Mouse (Mus musculus) neural tube, embryonic 12.5 days (tissue): ENCODE data around the gene Mroh7. TPM values are rescaled to one million over a fixed set of nuclear protein-coding genes. Genes with fewer than 3 reads are reported as not detected.
A peak's percentile ranks its signal among the peaks of the same experiment; 100 is the strongest.
"Not testable (repeated sequence)": the region's sequence is repeated elsewhere in the genome, so short reads cannot be mapped to it uniquely, and the experiment has no call there.

Experiments used
- ATAC-seq: fragments of 200-750 bp; cut with Nextera tagmentation; 2 replicates; pipeline ENCODE4 v1.8.0; 2017; ENCODE audit warnings: low read depth, mild to moderate bottlenecking, moderate TSS enrichment, moderate library complexity; ENCODE audit not compliant: low FRiP score
- H3K27ac ChIP-seq: fragments of 300-500 bp; sonication (generic); 2 replicates; pipeline ENCODE4 v1.5.1; 2016
- H3K27me3 ChIP-seq: fragments of 300-500 bp; sonication (generic); replicated peaks from 2 replicates; pipeline ENCODE4 v1.6.1; 2016; ENCODE audit warnings: mild to moderate bottlenecking
- H3K36me3 ChIP-seq: fragments of 300-500 bp; sonication (generic); 2 replicates; pipeline ENCODE4 v1.6.1; 2016; ENCODE audit warnings: mild to moderate bottlenecking
- H3K4me1 ChIP-seq: fragments of 300-500 bp; sonication (generic); 2 replicates; pipeline ENCODE4 v1.6.1; 2016
- H3K4me2 ChIP-seq: fragments of 300-500 bp; sonication (generic); replicated peaks from 2 replicates; pipeline ENCODE4 v1.6.1; 2016; ENCODE audit warnings: mild to moderate bottlenecking
- H3K4me3 ChIP-seq: fragments of 300-500 bp; sonication (generic); 2 replicates; pipeline ENCODE4 v1.5.1; 2016
- H3K9ac ChIP-seq: fragments of 300-500 bp; sonication (generic); 2 replicates; pipeline ENCODE4 v1.6.1; 2016; ENCODE audit warnings: mild to moderate bottlenecking
- H3K9me3 ChIP-seq: fragments of 300-500 bp; sonication (generic); 2 replicates; pipeline ENCODE4 v1.6.1; 2016; ENCODE audit warnings: mild to moderate bottlenecking
- WGBS: fragments of 180-500 bp; shearing (Covaris S2); methylation state at CpG from one replicate; pipeline ENCODE4 v1.1.7; 2016; 5-methylcytosine and 5-hydroxymethylcytosine counted together
- polyA plus RNA-seq: library from polyadenylated mRNA; unstranded; fragments of >200 nt; fragmentation: Nextera tagmentation; extraction: Ambion mirVana; gene quantifications from 2 replicates; pipeline ENCODE4 v1.2.1, GENCODE M21; 2016

Gene Mroh7
- polyA plus RNA-seq, 1 experiment from 2014 or later = 0.27 TPM

DNA sequence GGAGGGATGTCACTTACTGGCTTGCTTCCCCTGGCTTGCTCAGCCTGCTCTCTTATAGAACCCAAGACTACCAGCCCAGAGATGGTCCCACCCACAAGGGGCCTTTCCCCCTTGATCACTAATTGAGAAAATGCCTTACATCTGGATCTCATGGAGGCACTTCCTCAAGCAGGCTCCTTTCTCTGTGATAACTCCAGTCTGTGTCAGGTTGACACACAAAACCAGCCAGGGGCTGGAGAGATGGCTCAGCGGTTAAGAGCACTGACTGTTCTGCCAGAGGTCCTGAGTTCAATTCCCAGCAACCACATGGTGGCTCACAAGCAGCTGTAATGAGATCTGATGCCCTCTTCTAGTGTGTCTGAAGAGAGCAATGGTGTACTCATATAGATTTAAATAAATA is 6.2 kb upstream of the Mroh7 start:
- H3K27ac ChIP-seq, H3K36me3 ChIP-seq: not testable (repeated sequence)
- 91% methylated on average over 1 of the region's 1 CpGs for WGBS

DNA sequence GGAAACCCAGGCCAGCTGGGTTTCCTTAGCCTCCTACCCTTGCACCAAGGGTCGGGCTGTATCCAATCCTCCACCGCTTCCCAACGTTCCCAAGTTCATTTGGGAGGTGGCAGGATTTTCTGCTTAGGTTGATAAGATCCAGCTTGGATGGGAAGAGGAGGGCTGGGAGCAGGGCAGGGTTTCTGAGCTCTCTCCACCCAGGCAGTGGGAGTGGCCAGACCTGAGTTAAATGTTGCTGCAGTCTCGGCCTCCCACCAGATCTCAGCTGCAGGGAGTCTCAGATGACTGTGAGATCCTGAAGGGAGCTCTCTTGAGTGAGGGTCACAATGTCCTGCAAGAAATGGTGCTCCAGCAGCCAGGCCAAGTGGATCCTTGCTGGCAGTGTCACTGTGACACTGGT is 2.9 kb upstream of the Mroh7 start, which contains the start of gene Fam151a:
Gene Fam151a, plus strand, starts transcription at position 254 of the 400 bp plus-strand sequence.
- 69% methylated on average over 4 of the region's 4 CpGs for WGBS

More for the DNA sequence above, 6.2 kb upstream of the Mroh7 start:
- not testable (repeated sequence) for H3K4me1 ChIP-seq, H3K4me2 ChIP-seq, H3K9ac ChIP-seq, ATAC-seq, H3K4me3 ChIP-seq, H3K9me3 ChIP-seq, H3K27me3 ChIP-seq

GRCm38 (mm10) chr4:106720631-106721030 is 10.1 kb downstream of the Mroh7 start:
- no peaks in the 10 kb centered on the region for H3K9me3 ChIP-seq
- no peaks in the 10 kb centered on the region for H3K36me3 ChIP-seq
- H3K4me3 ChIP-seq = no peak overlapping the region
- no peaks in the 10 kb centered on the region for H3K4me1 ChIP-seq
- H3K9ac ChIP-seq = no peak overlapping the region
- WGBS = 91% methylated on average over 4 of the region's 4 CpGs
- no peak overlapping the region for H3K4me2 ChIP-seq
- H3K27me3 ChIP-seq = no peaks in the 10 kb centered on the region
- no peak for ATAC-seq
- no peak overlapping the region for H3K27ac ChIP-seq

More for the DNA sequence above, 2.9 kb upstream of the Mroh7 start, which contains the start of gene Fam151a:
- no peaks in the 10 kb centered on the region for H3K9me3 ChIP-seq
- no peak within 1 kb of the TSS for H3K27ac ChIP-seq
- H3K27me3 ChIP-seq = no peaks in the 10 kb centered on the region
- H3K4me3 ChIP-seq = no peak within 1 kb of the TSS
- no peaks in the 10 kb centered on the region for H3K4me1 ChIP-seq
- H3K36me3 ChIP-seq = no peaks in the 10 kb centered on the region
- no peak for ATAC-seq
- H3K4me2 ChIP-seq = no peak within 1 kb of the TSS
- H3K9ac ChIP-seq = no peak within 1 kb of the TSS

GRCm38 (mm10) chr4:106713622-106714021 is 17.1 kb downstream of the Mroh7 start:
- Histone ChIP-seq H3K36me3 (no peaks in the 10 kb centered on the region), H3K27me3 (no peaks in the 10 kb centered on the region), H3K9me3 (no peaks in the 10 kb centered on the region), H3K4me3 (no peak overlapping the region), H3K4me2 (no peak overlapping the region), H3K4me1 (peaks cover 6% of the 10 kb centered on the region; the same call in 1 of the 2 replicates), H3K9ac (no peak overlapping the region), H3K27ac (no peak overlapping the region)
- 90% methylated on average over 6 of the region's 6 CpGs for WGBS
- no peak for ATAC-seq

DNA sequence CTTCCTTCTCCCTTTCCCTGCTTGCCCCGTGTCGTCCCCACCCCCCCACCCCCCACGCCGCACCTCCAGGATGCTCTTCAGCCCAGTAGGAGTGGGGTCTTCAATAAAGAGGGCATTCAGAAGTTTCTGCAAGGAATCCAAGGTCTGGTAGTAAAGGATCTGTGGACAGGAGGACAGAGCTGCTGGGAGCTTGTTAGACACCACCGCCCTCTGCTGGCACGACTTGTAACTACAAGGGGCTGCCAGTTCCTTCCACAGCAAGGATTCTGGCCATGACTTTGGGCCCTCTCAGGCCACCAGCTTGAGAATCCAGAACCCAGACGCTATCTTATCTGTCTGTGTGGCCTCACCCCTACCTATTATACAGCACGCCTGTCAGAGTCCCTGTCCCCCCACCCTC is 22.3 kb downstream of the Mroh7 start:
- 3% methylated on average over 8 of the region's 8 CpGs for WGBS
- Histone ChIP-seq H3K4me3 (no peak overlapping the region), H3K4me2 (0 out of 2 replicates have a peak overlapping the region, but pooled peaks have one; percentile 26), H3K9me3 (no peaks in the 10 kb centered on the region), H3K9ac (no peak overlapping the region), H3K4me1 (peaks cover 4% of the 10 kb centered on the region; the same call in 1 of the 2 replicates), H3K27me3 (no peaks in the 10 kb centered on the region), H3K27ac (no peak overlapping the region), H3K36me3 (no peaks in the 10 kb centered on the region)
- ATAC-seq = peak; percentile 45; the same call in 1 of the 2 replicates

DNA sequence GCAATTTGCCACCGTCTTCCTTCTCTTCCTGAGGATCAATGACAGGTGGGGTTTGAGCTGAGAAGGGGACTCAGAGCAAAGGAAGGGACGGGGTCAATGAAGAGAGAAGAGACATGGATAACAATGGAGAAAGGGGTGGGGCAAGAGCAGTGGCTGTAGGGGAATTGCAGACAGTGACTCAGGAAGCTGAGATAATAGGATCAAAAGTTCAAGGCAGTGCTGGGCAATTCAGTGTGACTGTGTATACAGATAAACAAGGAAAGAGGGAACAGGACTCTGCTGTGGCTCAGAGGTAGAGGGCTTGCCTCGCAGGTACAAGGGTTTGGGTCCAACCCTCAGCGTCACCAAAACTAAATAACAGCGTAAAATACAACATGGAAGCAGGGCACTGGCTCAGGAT is 22.8 kb downstream of the Mroh7 start:
- 0 out of 2 replicates have a peak overlapping the region, but pooled peaks have one; percentile 26 for H3K4me2 ChIP-seq
- WGBS = 36% methylated on average over 5 of the region's 5 CpGs
- no peak for ATAC-seq

GRCm38 (mm10) chr4:106705096-106705665 is 25.5 kb downstream of the Mroh7 start:
- no peak overlapping the region for H3K4me3 ChIP-seq
- ATAC-seq = no peak
- H3K9ac ChIP-seq = no peak overlapping the region
- no peak overlapping the region for H3K4me2 ChIP-seq
- WGBS = 38% methylated on average over 8 of the region's 8 CpGs
- no peaks in the 10 kb centered on the region for H3K9me3 ChIP-seq
- no peak overlapping the region for H3K27ac ChIP-seq
- H3K36me3 ChIP-seq = no peaks in the 10 kb centered on the region
- H3K4me1 ChIP-seq = peaks cover 15% of the 10 kb centered on the region; the same call in 1 of the 2 replicates
- H3K27me3 ChIP-seq = no peaks in the 10 kb centered on the region

More for the DNA sequence above, 22.8 kb downstream of the Mroh7 start:
- Histone ChIP-seq H3K27me3 (no peaks in the 10 kb centered on the region), H3K4me1 (peaks cover 4% of the 10 kb centered on the region; the same call in 1 of the 2 replicates), H3K27ac (no peak overlapping the region), H3K9me3 (no peaks in the 10 kb centered on the region), H3K9ac (no peak overlapping the region), H3K4me3 (no peak overlapping the region), H3K36me3 (no peaks in the 10 kb centered on the region)

DNA sequence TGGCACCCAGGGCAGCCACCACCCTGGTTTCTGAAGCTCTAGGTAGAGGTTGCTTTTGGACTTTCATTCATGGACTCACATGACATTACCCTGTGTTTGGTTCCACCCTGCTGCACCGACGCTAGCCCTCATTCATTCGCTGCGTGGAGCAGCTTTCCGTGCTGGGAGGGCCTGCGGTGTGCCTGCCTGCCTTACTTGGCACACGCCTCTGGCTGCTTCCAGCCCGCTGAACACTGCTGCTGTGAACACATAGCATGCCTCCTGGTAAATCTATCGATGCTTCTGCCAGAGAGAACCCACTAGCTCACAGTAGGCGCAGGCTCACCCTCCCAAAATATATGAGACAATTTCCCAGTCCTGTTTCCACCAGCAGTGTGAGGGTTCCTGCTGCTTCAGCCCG is 26.3 kb downstream of the Mroh7 start:
- no peak overlapping the region for H3K4me2 ChIP-seq
- H3K9me3 ChIP-seq = no peaks in the 10 kb centered on the region
- H3K27me3 ChIP-seq = no peaks in the 10 kb centered on the region
- H3K9ac ChIP-seq = no peak overlapping the region
- peaks cover 15% of the 10 kb centered on the region; the same call in 1 of the 2 replicates for H3K4me1 ChIP-seq
- peak; percentile 12; the same call in 1 of the 2 replicates for ATAC-seq
- 62% methylated on average over 11 of the region's 11 CpGs for WGBS
- H3K4me3 ChIP-seq = no peak overlapping the region
- H3K36me3 ChIP-seq = no peaks in the 10 kb centered on the region
- peak overlapping the region; percentile 15; the same call in 1 of the 2 replicates for H3K27ac ChIP-seq

DNA sequence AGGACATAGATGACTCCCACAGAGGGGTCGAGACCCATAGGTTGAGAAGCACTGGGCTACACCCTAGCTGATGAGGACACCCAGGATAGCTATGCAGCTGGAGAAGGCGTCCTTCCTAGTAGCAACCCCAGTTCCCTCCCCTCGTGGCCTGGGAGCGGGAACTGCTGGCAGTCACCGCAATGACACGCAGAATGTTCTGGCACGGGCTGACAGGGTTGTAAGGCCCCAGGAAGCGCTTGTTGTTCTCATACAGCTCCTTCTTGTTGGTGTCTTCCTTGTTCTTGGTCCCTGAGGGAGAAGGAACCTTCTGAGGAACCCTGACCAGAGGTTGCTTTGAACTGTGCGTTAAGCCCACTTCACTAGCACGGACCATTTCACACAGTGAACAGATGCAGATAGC is 26.8 kb downstream of the Mroh7 start:
- no peak overlapping the region for H3K4me3 ChIP-seq
- H3K27ac ChIP-seq = peak overlapping the region; percentile 15
- 82% methylated on average over 10 of the region's 10 CpGs for WGBS

DNA sequence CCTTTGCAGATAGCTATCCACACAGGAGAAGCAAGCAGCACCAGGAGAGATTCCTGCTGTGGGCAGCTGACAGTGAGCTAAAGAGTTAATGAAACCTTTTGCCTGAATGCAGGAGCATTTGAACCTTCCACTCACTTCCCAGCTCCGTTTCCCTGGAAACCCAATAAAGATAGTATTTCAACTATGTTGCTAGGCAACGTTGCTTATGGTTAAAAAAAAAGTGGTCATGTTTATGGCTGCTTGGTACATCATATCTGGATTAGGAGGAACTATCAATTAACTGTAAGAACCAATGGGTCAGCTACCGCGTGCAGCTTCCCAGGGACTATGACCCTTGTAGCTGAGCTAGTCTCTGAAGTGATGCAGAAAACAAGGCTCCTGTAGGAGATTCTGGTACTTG is 29.9 kb downstream of the Mroh7 start:
- 37% methylated on average over 4 of the region's 4 CpGs for WGBS

More for the DNA sequence above, 26.8 kb downstream of the Mroh7 start:
- no peak overlapping the region for H3K4me2 ChIP-seq
- no peak overlapping the region for H3K9ac ChIP-seq
- H3K36me3 ChIP-seq = no peaks in the 10 kb centered on the region
- peaks cover 15% of the 10 kb centered on the region; the same call in 1 of the 2 replicates for H3K4me1 ChIP-seq
- no peaks in the 10 kb centered on the region for H3K9me3 ChIP-seq
- no peak for ATAC-seq
- no peaks in the 10 kb centered on the region for H3K27me3 ChIP-seq

GRCm38 (mm10) chr4:106699989-106700388 is 30.7 kb downstream of the Mroh7 start:
- Histone ChIP-seq H3K4me3 (no peak overlapping the region), H3K9ac (no peak overlapping the region), H3K27me3 (no peaks in the 10 kb centered on the region; the same call in 1 of the 2 replicates), H3K9me3 (no peaks in the 10 kb centered on the region), H3K4me2 (peak overlapping the region; percentile 16; the same call in 1 of the 2 replicates), H3K36me3 (no peaks in the 10 kb centered on the region), H3K27ac (no peak overlapping the region), H3K4me1 (peaks cover 10% of the 10 kb centered on the region; the same call in 1 of the 2 replicates)
- ATAC-seq = peak; percentile 57
- WGBS = 18% methylated on average over 9 of the region's 9 CpGs

More for the DNA sequence above, 29.9 kb downstream of the Mroh7 start:
- Histone ChIP-seq H3K4me1 (peaks cover 10% of the 10 kb centered on the region; the same call in 1 of the 2 replicates), H3K36me3 (no peaks in the 10 kb centered on the region), H3K4me2 (no peak overlapping the region), H3K27me3 (no peaks in the 10 kb centered on the region; the same call in 1 of the 2 replicates), H3K27ac (no peak overlapping the region), H3K9me3 (no peaks in the 10 kb centered on the region), H3K4me3 (no peak overlapping the region), H3K9ac (no peak overlapping the region)
- no peak for ATAC-seq

- Histone ChIP-seq H3K27ac (no peak overlapping the region), H3K4me3 (no peak overlapping the region)
- WGBS = 82% methylated on average over 15 of the region's 15 CpGs
These were observed 36.8 kb downstream of the Mroh7 start for GRCm38 (mm10) chr4:106693841-106694430.

More at GRCm38 (mm10) chr4:106693841-106694430, 36.8 kb downstream of the Mroh7 start:
- H3K4me2 ChIP-seq = no peak overlapping the region
- H3K9ac ChIP-seq = no peak overlapping the region
- no peaks in the 10 kb centered on the region; the same call in 1 of the 2 replicates for H3K27me3 ChIP-seq
- H3K36me3 ChIP-seq = no peaks in the 10 kb centered on the region
- H3K4me1 ChIP-seq = no peaks in the 10 kb centered on the region
- no peaks in the 10 kb centered on the region for H3K9me3 ChIP-seq
- ATAC-seq = no peak
